Comparison of ENCODE assay signal across 8 mouse cellular contexts in the genomic region with DNA sequence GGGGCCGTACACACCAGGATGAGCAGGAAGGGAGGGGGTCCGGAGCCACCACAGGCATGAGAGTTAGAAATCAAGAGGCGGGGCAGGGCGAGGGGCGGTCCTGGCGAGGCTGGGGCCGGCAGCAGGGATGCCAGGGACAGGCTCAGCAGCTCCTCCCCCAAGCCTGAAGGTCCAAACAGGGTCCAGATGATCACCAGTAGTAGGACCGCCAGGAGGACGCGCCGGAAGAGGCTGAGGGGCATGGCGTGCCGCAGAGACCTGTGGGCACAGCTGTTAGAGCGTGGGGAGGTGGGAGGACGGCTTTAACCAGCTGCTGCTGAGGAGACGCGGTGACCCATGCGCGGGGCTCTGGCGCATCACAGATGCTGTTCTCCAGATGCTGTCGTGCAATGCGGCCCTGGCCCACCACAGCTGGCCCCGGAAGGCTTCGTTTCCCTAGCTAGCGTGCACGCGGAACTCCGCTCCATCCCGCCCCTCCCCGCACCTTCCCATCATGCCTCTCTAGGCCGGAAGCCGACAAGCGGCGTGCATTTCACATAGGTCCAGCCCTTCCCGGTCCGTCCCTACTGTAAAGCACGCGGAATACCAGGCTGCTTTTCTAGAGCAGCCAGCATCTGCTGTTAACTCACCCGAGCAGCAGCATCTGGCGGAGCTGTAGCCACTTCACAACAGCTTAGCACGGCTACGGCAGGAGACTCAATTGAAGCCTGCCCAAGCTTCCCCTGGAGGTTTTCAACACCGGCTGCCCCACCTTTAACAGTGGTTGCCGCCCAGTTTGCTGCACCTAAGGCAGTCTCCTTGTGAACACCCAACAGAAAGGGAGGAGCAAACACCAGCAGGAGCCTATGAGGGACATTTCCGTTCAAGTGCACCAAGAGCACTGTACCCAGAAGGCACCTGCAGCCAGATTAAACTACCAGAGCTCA. TPM values are rescaled to one million over a fixed set of nuclear protein-coding genes. Genes with fewer than 3 reads are reported as not detected.
A peak's percentile ranks its signal among the peaks of the same experiment; 100 is the strongest.
DNase-seq lines count a peak whose midpoint lies in the region; ATAC-seq and TF ChIP-seq lines count a peak whose summit lies in the region.

B3galt4 (minus strand) TSS at position 468 of the 926 bp plus-strand sequence.

- H3K36me3 ChIP-seq in forebrain, embryonic 15.5 days: peaks cover 36% of the 10 kb centered on the region

- H3K27me3 ChIP-seq in forebrain, embryonic 15.5 days: no peaks in the 10 kb centered on the region

- no peaks in the 10 kb centered on the region for H3K9me3 ChIP-seq in forebrain, embryonic 15.5 days

- H3K4me1 ChIP-seq in forebrain, embryonic 15.5 days: peaks cover 57% of the 10 kb centered on the region

- H3K4me2 ChIP-seq in forebrain, embryonic 15.5 days (replicated peaks): peak within 1 kb of the TSS; percentile 93

- H3K27ac ChIP-seq in forebrain, embryonic 15.5 days (replicated peaks): peak within 1 kb of the TSS; percentile 88
- H3K27ac ChIP-seq in layer of hippocampus, adult 2 months: peak within 1 kb of the TSS; percentile 94

- 1% methylated on average over 45 of the region's 45 CpGs for WGBS in forebrain, embryonic 15.5 days

- TF ChIP-seq CTCF in layer of hippocampus, adult 2 months (conservative IDR thresholded peaks at IDR 0.05): no peak

- DNase-seq in MEL-GATA-1-ER (ENCODE audit: extremely low read depth, low read depth): peak; percentile 89
- DNase-seq in c-Kit-positive CD71-positive TER-119-positive erythroid progenitor cells, embryonic 14.5 days (ENCODE audit: low spot score): peak; percentile 85
- DNase-seq in heart, postnatal 36 days: peak; percentile 66 to 72
- DNase-seq in layer of hippocampus, adult 2 months (ENCODE audit: low spot score in 2 of 2): peak; percentile 78
- peak; percentile 91 for DNase-seq in lung, postnatal 10 days
- peak; percentile 69 for DNase-seq in ovary, postnatal 14 days (ENCODE audit: low spot score)
- DNase-seq in thymus, postnatal 10 days (ENCODE audit: low spot score in 2 of 2): peak; percentile 61 to 79

- H3K9ac ChIP-seq in forebrain, embryonic 15.5 days (replicated peaks): peak within 1 kb of the TSS; percentile 71

- peak within 1 kb of the TSS; percentile 57 for H3K4me3 ChIP-seq in forebrain, embryonic 15.5 days
- peak within 1 kb of the TSS; percentile 71 for H3K4me3 ChIP-seq in layer of hippocampus, adult 2 months

- intact Hi-C loops in heart, postnatal 36 days (cut with DNase I): no loop called here

- ATAC-seq in forebrain, embryonic 15.5 days (replicated peaks): peak; percentile 78

RNA-seq across cellular contexts. Expression of gene B3galt4, which starts in this region (rescaled TPM):
- polyA plus RNA-seq in forebrain, embryonic 15.5 days (2015; fragmentation: Nextera tagmentation; extraction: Ambion mirVana): 10.1 and 10.4 TPM in 2 replicates
- 1 to 10 TPM; 2.7 to 2.9 TPM for total RNA-seq in heart, postnatal 36 days (2021)
- 1 to 10 TPM; 6.3 TPM for total RNA-seq in layer of hippocampus, adult 2 months (2021)

Comparison
In these comparisons a context has a peak if more than half of its experiments do, and no peak if none do; other contexts are left out.
1. Peak in every context shown above with its lines: DNase-seq, ATAC-seq, H3K4me3 ChIP-seq and H3K27ac ChIP-seq.